Mouse (Mus musculus) heart, embryonic 12.5 days (tissue): ENCODE data around the gene Camk2n1. TPM values are rescaled to one million over a fixed set of nuclear protein-coding genes. Genes with fewer than 3 reads are reported as not detected.

Experiments used
- ATAC-seq: fragments of 200-750 bp; cut with Nextera tagmentation; 2 replicates; pipeline ENCODE4 v1.8.0; 2017; ENCODE audit warnings: moderate TSS enrichment, moderate library complexity; ENCODE audit not compliant: insufficient number of reproducible peaks, low FRiP score
- H3K27ac ChIP-seq: fragments of 300-500 bp; sonication (generic); 2 replicates; pipeline ENCODE4 v1.5.1; 2016; ENCODE audit warnings: mild to moderate bottlenecking, moderate library complexity; ENCODE audit not compliant: poor library complexity, severe bottlenecking
- H3K27me3 ChIP-seq: fragments of 300-500 bp; sonication (generic); replicated peaks from 2 replicates; pipeline ENCODE4 v1.6.1; 2016; ENCODE audit warnings: mild to moderate bottlenecking, moderate library complexity
- H3K36me3 ChIP-seq: fragments of 300-500 bp; sonication (generic); 2 replicates; pipeline ENCODE4 v1.6.1; 2016; ENCODE audit warnings: mild to moderate bottlenecking, moderate library complexity
- H3K4me1 ChIP-seq: fragments of 300-500 bp; sonication (generic); replicated peaks from 2 replicates; pipeline ENCODE4 v1.6.1; 2016; ENCODE audit warnings: mild to moderate bottlenecking
- H3K4me2 ChIP-seq: fragments of 300-500 bp; sonication (generic); 2 replicates; pipeline ENCODE4 v1.6.1; 2016; ENCODE audit warnings: mild to moderate bottlenecking, moderate library complexity
- H3K4me3 ChIP-seq: fragments of 300-500 bp; sonication (generic); 2 replicates; pipeline ENCODE4 v1.5.1; 2016; ENCODE audit warnings: mild to moderate bottlenecking
- H3K9ac ChIP-seq: fragments of 300-500 bp; sonication (generic); 2 replicates; pipeline ENCODE4 v1.6.1; 2016; ENCODE audit warnings: mild to moderate bottlenecking, moderate library complexity
- H3K9me3 ChIP-seq: fragments of 300-500 bp; sonication (generic); replicated peaks from 2 replicates; pipeline ENCODE4 v1.6.1; 2016; ENCODE audit warnings: mild to moderate bottlenecking, moderate library complexity
- WGBS: fragments of 180-500 bp; shearing (Covaris S2); methylation state at CpG from one replicate; pipeline ENCODE4 v1.1.7; 2016; 5-methylcytosine and 5-hydroxymethylcytosine counted together
- polyA plus RNA-seq: library from polyadenylated mRNA; unstranded; fragments of >200 nt; fragmentation: Nextera tagmentation; extraction: Ambion mirVana; gene quantifications from 2 replicates; pipeline ENCODE4 v1.2.1, GENCODE M21; 2016

The Camk2n1 gene
- 1.1 and 1.4 TPM in 2 replicates for polyA plus RNA-seq

- ATAC-seq, result peak; percentile 78
- WGBS, result under 1% methylated on average over 58 of the region's 64 CpGs
- Histone ChIP-seq H3K27ac (0 out of 2 replicates have a peak within 1 kb of the TSS, but pooled peaks have one; percentile 7), H3K4me1 (peaks cover 18% of the 10 kb centered on the region), H3K4me3 (peak within 1 kb of the TSS; percentile 76), H3K27me3 (peaks cover 80% of the 10 kb centered on the region), H3K36me3 (no peaks in the 10 kb centered on the region), H3K9ac (peak within 1 kb of the TSS; percentile 77), H3K9me3 (no peaks in the 10 kb centered on the region), H3K4me2 (peak within 1 kb of the TSS; percentile 93)
These were observed at the start of gene Camk2n1 for GRCm38 (mm10) chr4:138453753-138454570. Gene Camk2n1 (plus strand): TSS chr4:138454314.

GRCm38 (mm10) chr4:138404806-138405205 is 49.3 kb upstream of the Camk2n1 start:
- H3K9ac ChIP-seq, result no peak overlapping the region
- H3K27ac ChIP-seq, result no peak overlapping the region
- peaks cover 28% of the 10 kb centered on the region for H3K27me3 ChIP-seq
- H3K4me2 ChIP-seq, result no peak overlapping the region
- WGBS, result 2% methylated on average over 2 of the region's 2 CpGs
- H3K4me1 ChIP-seq, result no peaks in the 10 kb centered on the region
- H3K4me3 ChIP-seq, result no peak overlapping the region
- H3K9me3 ChIP-seq, result no peaks in the 10 kb centered on the region
- no peak for ATAC-seq
- H3K36me3 ChIP-seq, result no peaks in the 10 kb centered on the region

GRCm38 (mm10) chr4:138407479-138408194 is 46.5 kb upstream of the Camk2n1 start:
- no peak for ATAC-seq
- Histone ChIP-seq H3K9me3 (no peaks in the 10 kb centered on the region), H3K4me1 (no peaks in the 10 kb centered on the region), H3K4me3 (no peak overlapping the region), H3K36me3 (no peaks in the 10 kb centered on the region), H3K27ac (no peak overlapping the region), H3K9ac (no peak overlapping the region), H3K27me3 (peaks cover 44% of the 10 kb centered on the region), H3K4me2 (no peak overlapping the region)
- 62% methylated on average over 12 of the region's 13 CpGs for WGBS

- Histone ChIP-seq H3K36me3 (no peaks in the 10 kb centered on the region), H3K27me3 (peaks cover 41% of the 10 kb centered on the region), H3K4me1 (peaks cover 7% of the 10 kb centered on the region), H3K4me3 (no peak overlapping the region), H3K4me2 (no peak overlapping the region), H3K9ac (no peak overlapping the region), H3K27ac (no peak overlapping the region), H3K9me3 (no peaks in the 10 kb centered on the region)
- WGBS, result 13% methylated on average over 5 of the region's 5 CpGs
- ATAC-seq, result no peak
These were observed 43.1 kb upstream of the Camk2n1 start for GRCm38 (mm10) chr4:138411011-138411410.

- WGBS, result 44% methylated on average over 7 of the region's 7 CpGs
- no peak for ATAC-seq
- Histone ChIP-seq H3K27me3 (peaks cover 35% of the 10 kb centered on the region), H3K9ac (no peak overlapping the region), H3K9me3 (no peaks in the 10 kb centered on the region), H3K27ac (no peak overlapping the region), H3K4me3 (no peak overlapping the region), H3K4me2 (no peak overlapping the region), H3K36me3 (no peaks in the 10 kb centered on the region), H3K4me1 (peaks cover 7% of the 10 kb centered on the region)
These were observed 42.5 kb upstream of the Camk2n1 start for GRCm38 (mm10) chr4:138411504-138412121.

- Histone ChIP-seq H3K27me3 (peaks cover 49% of the 10 kb centered on the region), H3K9me3 (no peaks in the 10 kb centered on the region; the same call in 1 of the 2 replicates), H3K4me1 (peaks cover 7% of the 10 kb centered on the region), H3K36me3 (no peaks in the 10 kb centered on the region), H3K9ac (peak overlapping the region; percentile 6; the same call in 1 of the 2 replicates), H3K27ac (no peak overlapping the region), H3K4me2 (peak overlapping the region; percentile 21; the same call in 1 of the 2 replicates), H3K4me3 (no peak overlapping the region)
- 9% methylated on average over 5 of the region's 6 CpGs for WGBS
- no peak for ATAC-seq
These were observed 39.4 kb upstream of the Camk2n1 start for GRCm38 (mm10) chr4:138414725-138415124.

GRCm38 (mm10) chr4:138415991-138416390 is 38.1 kb upstream of the Camk2n1 start:
- no peak overlapping the region for H3K27ac ChIP-seq
- no peaks in the 10 kb centered on the region; the same call in 1 of the 2 replicates for H3K9me3 ChIP-seq
- 74% methylated on average over 3 of the region's 3 CpGs for WGBS
- ATAC-seq, result no peak
- no peak overlapping the region for H3K9ac ChIP-seq
- H3K27me3 ChIP-seq, result peaks cover 50% of the 10 kb centered on the region
- H3K4me1 ChIP-seq, result peaks cover 7% of the 10 kb centered on the region
- H3K36me3 ChIP-seq, result no peaks in the 10 kb centered on the region
- no peak overlapping the region for H3K4me2 ChIP-seq
- H3K4me3 ChIP-seq, result no peak overlapping the region

GRCm38 (mm10) chr4:138416414-138416813 is 37.7 kb upstream of the Camk2n1 start:
- Histone ChIP-seq H3K36me3 (no peaks in the 10 kb centered on the region), H3K9me3 (no peaks in the 10 kb centered on the region; the same call in 1 of the 2 replicates), H3K4me3 (no peak overlapping the region), H3K4me2 (no peak overlapping the region), H3K27me3 (peaks cover 52% of the 10 kb centered on the region), H3K9ac (no peak overlapping the region), H3K4me1 (peaks cover 7% of the 10 kb centered on the region), H3K27ac (no peak overlapping the region)
- no peak for ATAC-seq
- WGBS, result 69% methylated on average over 5 of the region's 5 CpGs

- no peak for ATAC-seq
- H3K27ac ChIP-seq, result no peak overlapping the region
- peaks cover 5% of the 10 kb centered on the region; the same call in 1 of the 2 replicates for H3K9me3 ChIP-seq
- no peak overlapping the region for H3K4me2 ChIP-seq
- 79% methylated on average over 4 of the region's 4 CpGs for WGBS
- H3K27me3 ChIP-seq, result peaks cover 46% of the 10 kb centered on the region
- no peak overlapping the region for H3K9ac ChIP-seq
- no peaks in the 10 kb centered on the region for H3K36me3 ChIP-seq
- peaks cover 7% of the 10 kb centered on the region for H3K4me1 ChIP-seq
- H3K4me3 ChIP-seq, result no peak overlapping the region
These were observed 36.2 kb upstream of the Camk2n1 start for GRCm38 (mm10) chr4:138417882-138418281.

GRCm38 (mm10) chr4:138418340-138418957 is 35.7 kb upstream of the Camk2n1 start:
- H3K36me3 ChIP-seq, result no peaks in the 10 kb centered on the region
- peaks cover 10% of the 10 kb centered on the region; the same call in 1 of the 2 replicates for H3K9me3 ChIP-seq
- 56% methylated on average over 11 of the region's 11 CpGs for WGBS
- H3K27ac ChIP-seq, result no peak overlapping the region
- peaks cover 43% of the 10 kb centered on the region for H3K27me3 ChIP-seq
- no peak overlapping the region for H3K9ac ChIP-seq
- no peak for ATAC-seq
- no peak overlapping the region for H3K4me3 ChIP-seq
- no peak overlapping the region for H3K4me2 ChIP-seq
- peaks cover 7% of the 10 kb centered on the region for H3K4me1 ChIP-seq
